Mouse (Mus musculus) embryo, embryonic 10 days (tissue): ENCODE data around the gene Rcn1.

ENCODE experiments used
- DNase-seq: peaks from one replicate; pipeline ENCODE4 v3.0.0-alpha.2; 2015; ENCODE audit warnings: low spot score

Gene Rcn1

GRCm38 (mm10) chr2:105399085-105399891 lies at the start of gene Rcn1:
Gene Rcn1 (minus strand): TSS chr2:105399319.
- DNase-seq: peak; percentile 91

- peak; percentile 24 for DNase-seq
Measured at GRCm38 (mm10) chr2:105444072-105444471, 45.0 kb upstream of the Rcn1 start.

GRCm38 (mm10) chr2:105439022-105439421 lies 39.9 kb upstream of the Rcn1 start:
- DNase-seq: no peak

- DNase-seq: no peak
Measured at GRCm38 (mm10) chr2:105438525-105438924, 39.4 kb upstream of the Rcn1 start.

- DNase-seq: no peak
Measured at GRCm38 (mm10) chr2:105432927-105433326, 33.8 kb upstream of the Rcn1 start.

GRCm38 (mm10) chr2:105430373-105430772 lies 31.3 kb upstream of the Rcn1 start:
- no peak for DNase-seq

GRCm38 (mm10) chr2:105429899-105430298 lies 30.8 kb upstream of the Rcn1 start:
- DNase-seq: no peak

GRCm38 (mm10) chr2:105428467-105428866 lies 29.3 kb upstream of the Rcn1 start:
- DNase-seq: no peak

- DNase-seq: peak; percentile 94
Measured at GRCm38 (mm10) chr2:105428029-105428428, 28.9 kb upstream of the Rcn1 start.

- DNase-seq: peak; percentile 11
Measured at GRCm38 (mm10) chr2:105427447-105427846, 28.3 kb upstream of the Rcn1 start.

GRCm38 (mm10) chr2:105418629-105419227 lies 19.6 kb upstream of the Rcn1 start:
- no peak for DNase-seq

- no peak for DNase-seq
Measured at GRCm38 (mm10) chr2:105417663-105418062, 18.5 kb upstream of the Rcn1 start.

- no peak for DNase-seq
Measured at GRCm38 (mm10) chr2:105416660-105417348, 17.7 kb upstream of the Rcn1 start.

GRCm38 (mm10) chr2:105416046-105416659 lies 17.0 kb upstream of the Rcn1 start:
- no peak for DNase-seq

GRCm38 (mm10) chr2:105414309-105414708 lies 15.2 kb upstream of the Rcn1 start:
- DNase-seq: no peak

- DNase-seq: no peak
Measured at GRCm38 (mm10) chr2:105409253-105409652, 10.1 kb upstream of the Rcn1 start.

GRCm38 (mm10) chr2:105408511-105408910 lies 9.4 kb upstream of the Rcn1 start:
- DNase-seq: no peak

- DNase-seq: no peak
Measured at GRCm38 (mm10) chr2:105402180-105402579, 3.1 kb upstream of the Rcn1 start.

GRCm38 (mm10) chr2:105400558-105400957 lies 1.4 kb upstream of the Rcn1 start:
- DNase-seq: no peak

- DNase-seq: no peak
Measured at GRCm38 (mm10) chr2:105398636-105399084, 459 bp downstream of the Rcn1 start.

GRCm38 (mm10) chr2:105397446-105398211 lies 1.5 kb downstream of the Rcn1 start:
- DNase-seq: no peak

GRCm38 (mm10) chr2:105396066-105396465 lies 3.1 kb downstream of the Rcn1 start:
- no peak for DNase-seq
